Mouse (Mus musculus): ENCODE data around the gene Kcnk13.

DNA sequence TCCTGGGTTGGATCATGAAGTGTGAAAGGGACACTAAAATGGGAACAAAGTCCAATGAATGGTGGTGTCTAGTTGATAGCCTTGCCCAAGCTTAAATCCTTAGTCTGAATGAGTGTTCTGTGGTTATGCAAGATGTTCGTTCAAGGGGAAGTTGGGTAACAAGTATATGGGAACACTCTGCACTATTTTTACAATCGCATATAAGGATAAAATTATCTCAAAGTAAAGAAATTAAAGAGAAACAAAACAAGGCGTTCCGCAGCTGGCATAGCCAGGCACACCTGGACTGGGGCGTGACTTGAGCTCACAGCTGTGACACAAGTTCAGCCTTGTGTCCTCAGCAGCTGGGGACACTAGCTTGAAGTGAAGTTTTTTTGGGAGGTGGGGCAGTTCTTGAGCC, 103.2 kb downstream of the Kcnk13 start:
- TF ChIP-seq CTCF (IDR thresholded peaks at IDR 0.05; ENCODE audit: low read depth) (no peak), EP300 (optimal IDR thresholded peaks at IDR 0.05) (no peak)
